Mouse (Mus musculus) adrenal gland, postnatal 25 days (tissue): ENCODE measurements at regions not wholly inside any gene's neighbourhood (a gene's known extent, or its start where the extent isn't known, plus 50 kb on each side); places are given as distances from the start of the nearest gene placed in this dataset.

Experiments
- DNase-seq: peaks from one replicate; pipeline ENCODE4 v3.0.0; 2021; ENCODE audit warnings: mixed read lengths
- microRNA-seq, 2 experiments: library from miRNA; unstranded; fragments of <30 nt; microRNA quantifications; one replicate each; pipeline ENCODE4 v1.2.0; 2021

GRCm38 (mm10) chr12:110221184-110221583 is 57.7 kb upstream of the Dio3 start:
- DNase-seq: no peak

DNA sequence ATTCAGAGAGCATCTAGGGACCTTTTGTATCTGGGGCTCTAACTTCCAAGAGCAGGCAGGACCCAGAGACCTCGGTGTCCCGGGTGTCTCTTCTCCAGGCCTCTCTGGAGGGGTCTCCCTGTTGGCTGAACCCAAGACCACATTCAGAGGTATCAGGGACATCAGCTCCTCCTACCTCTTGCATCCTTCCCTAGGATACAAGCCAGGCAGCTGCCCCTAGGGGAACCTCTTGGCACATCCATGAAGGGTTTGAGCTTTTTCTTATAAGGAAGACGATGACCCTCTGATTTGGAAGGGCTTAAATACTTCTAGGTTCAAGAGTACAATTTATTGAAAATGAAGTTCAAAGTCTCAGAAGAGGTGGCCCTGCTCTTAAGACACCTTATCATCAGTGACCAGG is 57.2 kb upstream of the Dio3 start:
- DNase-seq: no peak

GRCm38 (mm10) chr12:110224250-110224649 is 54.6 kb upstream of the Dio3 start:
- DNase-seq: peak; percentile 44

GRCm38 (mm10) chr12:110228011-110228411 is 50.9 kb upstream of the Dio3 start:
- no peak for DNase-seq

Small RNA genes in the stretch of these regions (microRNA-seq; reads per million reads assigned to microRNA genes)
- 0 reads per million in 2 experiments for gene Gm24321
- gene Gm25252: 0 reads per million in 2 experiments
- gene Gm25750: 0 reads per million in 2 experiments
- gene Gm27379: 0 to 0.69 reads per million in 2 experiments
- gene Gm44322: 0 reads per million in 2 experiments
- gene Mir1193: 140 to 143 reads per million in 2 experiments
- gene Mir1197: 0 to 0.36 reads per million in 2 experiments
- 1,023 to 1,067 reads per million in 2 experiments for gene Mir134
- gene Mir154: 717 to 1,117 reads per million in 2 experiments
- gene Mir299a: 0 to 0.71 reads per million in 2 experiments
- 0 reads per million in 2 experiments for gene Mir299b
- gene Mir300: 346 to 403 reads per million in 2 experiments
- 66.6 to 85.7 reads per million in 2 experiments for gene Mir3072
- 67.9 to 148 reads per million in 2 experiments for gene Mir323
- 146 to 308 reads per million in 2 experiments for gene Mir329
- 522 to 601 reads per million in 2 experiments for gene Mir369
- 0 reads per million in 2 experiments for gene Mir376a
- 126 to 189 reads per million in 2 experiments for gene Mir376b
- gene Mir376c: 744 to 928 reads per million in 2 experiments
- gene Mir377: 44.6 to 85.3 reads per million in 2 experiments
- 5,161 to 10,510 reads per million in 2 experiments for gene Mir379
- gene Mir380: 0 reads per million in 2 experiments
- gene Mir381: 334 to 500 reads per million in 2 experiments
- gene Mir382: 3,549 to 3,889 reads per million in 2 experiments
- gene Mir409: 0 reads per million in 2 experiments
- gene Mir410: 43.6 to 54.4 reads per million in 2 experiments
- gene Mir411: 10,150 to 14,053 reads per million in 2 experiments
- 16.4 to 19.9 reads per million in 2 experiments for gene Mir412
- 0 reads per million in 2 experiments for gene Mir453
- 387 to 491 reads per million in 2 experiments for gene Mir485
- 631 to 1,403 reads per million in 2 experiments for gene Mir487b
- gene Mir494: 90.2 to 189 reads per million in 2 experiments
- gene Mir495: 59.0 to 84.4 reads per million in 2 experiments
- gene Mir496a: 80.7 to 85.4 reads per million in 2 experiments
- gene Mir539: 0 reads per million in 2 experiments
- 5,668 to 5,942 reads per million in 2 experiments for gene Mir541
- gene Mir543: 100 to 136 reads per million in 2 experiments
- 0 to 0.69 reads per million in 2 experiments for gene Mir544
- 0 reads per million in 2 experiments for gene Mir654
- 156 to 167 reads per million in 2 experiments for gene Mir666
- 204 to 265 reads per million in 2 experiments for gene Mir667
- 167 to 176 reads per million in 2 experiments for gene Mir668
- 79.2 to 103 reads per million in 2 experiments for gene Mir679
- gene Mir758: 1.7 to 2.1 reads per million in 2 experiments
- 0 reads per million in 2 experiments for gene Mir882
